Mouse (Mus musculus): ENCODE results near the gene Paf1. TPM values are rescaled to one million over a fixed set of nuclear protein-coding genes. Genes with fewer than 3 reads are reported as not detected.
A peak's percentile ranks its signal among the peaks of the same experiment; 100 is the strongest.

The Paf1 gene
- polyA plus RNA-seq, 1 experiment from 2014 or later, result 60.2 TPM

- H3K36me3 ChIP-seq (ENCODE audit: insufficient read depth, low read length), result peaks cover 8% of the 10 kb centered on the region; the same call in 1 of the 2 replicates
- peak overlapping the region; percentile 46 for H3K9ac ChIP-seq (ENCODE audit: low read depth, low read length)
- peak overlapping the region; percentile 79 for H3K4me3 ChIP-seq (replicated peaks; ENCODE audit: low read depth, low read length)
- H3K27ac ChIP-seq, result peak overlapping the region; percentile 98
- no peaks in the 10 kb centered on the region for H3K27me3 ChIP-seq (ENCODE audit: insufficient read depth, low read length)
- 2% methylated on average over 30 of the region's 30 CpGs for WGBS
- peak overlapping the region; percentile 95 for H3K4me2 ChIP-seq (ENCODE audit: low read length)
- ATAC-seq (replicated peaks; ENCODE audit: low FRiP score, low read depth) (peak; percentile 16), DNase-seq (ENCODE audit: low spot score) (peak; percentile 85)
- H3K9me3 ChIP-seq (replicated peaks; ENCODE audit: low read length), result no peaks in the 10 kb centered on the region
- TF ChIP-seq CTCF (IDR thresholded peaks at IDR 0.05; ENCODE audit: low read depth), result no peak
- peaks cover 26% of the 10 kb centered on the region for H3K4me1 ChIP-seq (replicated peaks; ENCODE audit: insufficient read depth, low read length)
These were observed 16.6 kb upstream of the Paf1 start for GRCm38 (mm10) chr7:28376011-28376771.

GRCm38 (mm10) chr7:28377190-28378065, 15.3 kb upstream of the Paf1 start:
- H3K27ac ChIP-seq, result peak overlapping the region; percentile 98
- H3K36me3 ChIP-seq (ENCODE audit: insufficient read depth, low read length), result peaks cover 8% of the 10 kb centered on the region; the same call in 1 of the 2 replicates
- ATAC-seq (replicated peaks; ENCODE audit: low FRiP score, low read depth) (no peak), DNase-seq (ENCODE audit: low spot score) (no peak)
- H3K9me3 ChIP-seq (replicated peaks; ENCODE audit: low read length), result no peaks in the 10 kb centered on the region
- peak overlapping the region; percentile 95 for H3K4me2 ChIP-seq (ENCODE audit: low read length)
- H3K9ac ChIP-seq (ENCODE audit: low read depth, low read length), result peak overlapping the region; percentile 93
- peak overlapping the region; percentile 79 for H3K4me3 ChIP-seq (replicated peaks; ENCODE audit: low read depth, low read length)
- H3K27me3 ChIP-seq (ENCODE audit: insufficient read depth, low read length), result no peaks in the 10 kb centered on the region
- H3K4me1 ChIP-seq (replicated peaks; ENCODE audit: insufficient read depth, low read length), result peaks cover 34% of the 10 kb centered on the region
- peak; percentile 4; the same call in 1 of the 2 replicates for TF ChIP-seq CTCF (IDR thresholded peaks at IDR 0.05; ENCODE audit: low read depth)
- WGBS, result 50% methylated on average over 18 of the region's 18 CpGs

- Histone ChIP-seq H3K4me2 (ENCODE audit: low read length) (peak overlapping the region; percentile 95), H3K9ac (ENCODE audit: low read depth, low read length) (peak overlapping the region; percentile 93), H3K4me1 (replicated peaks; ENCODE audit: insufficient read depth, low read length) (peaks cover 41% of the 10 kb centered on the region), H3K27ac (peak overlapping the region; percentile 98), H3K36me3 (ENCODE audit: insufficient read depth, low read length) (peaks cover 8% of the 10 kb centered on the region; the same call in 1 of the 2 replicates), H3K9me3 (replicated peaks; ENCODE audit: low read length) (no peaks in the 10 kb centered on the region), H3K4me3 (replicated peaks; ENCODE audit: low read depth, low read length) (peak overlapping the region; percentile 79), H3K27me3 (ENCODE audit: insufficient read depth, low read length) (no peaks in the 10 kb centered on the region)
- TF ChIP-seq CTCF (IDR thresholded peaks at IDR 0.05; ENCODE audit: low read depth), result no peak
- DNase-seq (ENCODE audit: low spot score) (peak; percentile 63), ATAC-seq (replicated peaks; ENCODE audit: low FRiP score, low read depth) (no peak)
- WGBS, result 11% methylated on average over 32 of the region's 32 CpGs
These were observed 14.6 kb upstream of the Paf1 start for GRCm38 (mm10) chr7:28378066-28378690.

GRCm38 (mm10) chr7:28378769-28379651, 13.7 kb upstream of the Paf1 start:
- WGBS, result under 1% methylated on average over 53 of the region's 53 CpGs
- TF ChIP-seq CTCF (IDR thresholded peaks at IDR 0.05; ENCODE audit: low read depth), result no peak
- no peaks in the 10 kb centered on the region for H3K27me3 ChIP-seq (ENCODE audit: insufficient read depth, low read length)
- H3K4me3 ChIP-seq (replicated peaks; ENCODE audit: low read depth, low read length), result peak overlapping the region; percentile 79
- peaks cover 8% of the 10 kb centered on the region; the same call in 1 of the 2 replicates for H3K36me3 ChIP-seq (ENCODE audit: insufficient read depth, low read length)
- no peaks in the 10 kb centered on the region for H3K9me3 ChIP-seq (replicated peaks; ENCODE audit: low read length)
- DNase-seq (ENCODE audit: low spot score) (peak; percentile 96), ATAC-seq (replicated peaks; ENCODE audit: low FRiP score, low read depth) (peak; percentile 33)
- H3K9ac ChIP-seq (ENCODE audit: low read depth, low read length), result peak overlapping the region; percentile 93
- H3K4me2 ChIP-seq (ENCODE audit: low read length), result peak overlapping the region; percentile 95
- peak overlapping the region; percentile 98 for H3K27ac ChIP-seq
- H3K4me1 ChIP-seq (replicated peaks; ENCODE audit: insufficient read depth, low read length), result peaks cover 45% of the 10 kb centered on the region

GRCm38 (mm10) chr7:28380237-28381016, 12.3 kb upstream of the Paf1 start, which contains the start of gene Zfp36:
TSS of gene Zfp36 (minus strand) at chr7:28380253.
- Histone ChIP-seq H3K4me1 (replicated peaks; ENCODE audit: insufficient read depth, low read length) (peaks cover 43% of the 10 kb centered on the region), H3K36me3 (ENCODE audit: insufficient read depth, low read length) (peaks cover 8% of the 10 kb centered on the region; the same call in 1 of the 2 replicates), H3K4me2 (ENCODE audit: low read length) (peak within 1 kb of the TSS; percentile 95), H3K27ac (peak within 1 kb of the TSS; percentile 98), H3K9me3 (replicated peaks; ENCODE audit: low read length) (no peaks in the 10 kb centered on the region), H3K27me3 (ENCODE audit: insufficient read depth, low read length) (no peaks in the 10 kb centered on the region), H3K4me3 (replicated peaks; ENCODE audit: low read depth, low read length) (peak within 1 kb of the TSS; percentile 79), H3K9ac (ENCODE audit: low read depth, low read length) (peak within 1 kb of the TSS; percentile 93)
- no peak for ATAC-seq (replicated peaks; ENCODE audit: low FRiP score, low read depth)
- 47% methylated on average over 17 of the region's 17 CpGs for WGBS
- TF ChIP-seq CTCF (IDR thresholded peaks at IDR 0.05; ENCODE audit: low read depth), result no peak
- DNase-seq (ENCODE audit: low spot score), result no peak
